Mouse (Mus musculus) spleen, adult 2 months (tissue): ENCODE data around the gene Gpr107.

ENCODE experiments used
- CTCF ChIP-seq: fragments of 200-500 bp; IDR thresholded peaks from 2 replicates; pipeline ENCODE4 v1.5.1; 2011; ENCODE audit warnings: mild to moderate bottlenecking, inconsistent platforms; ENCODE audit not compliant: insufficient read depth, insufficient read length, insufficient replicate concordance; ENCODE audit errors: extremely low read depth
- POLR2A ChIP-seq: fragments of 200-500 bp; IDR thresholded peaks from 2 replicates; pipeline ENCODE4 v1.6.1; 2011; ENCODE audit warnings: low read depth, low read length, inconsistent platforms

- TF ChIP-seq CTCF (no peak), POLR2A (peak; percentile 33; the same call in 1 of the 2 replicates)
Observed at GRCm38 (mm10) chr2:31143326-31143725, 8.8 kb upstream of the Gpr107 start.
